Mouse (Mus musculus) testis, adult 2 months (tissue): Measurements from ENCODE around the gene Ryk. TPM values are rescaled to one million over a fixed set of nuclear protein-coding genes. Genes with fewer than 3 reads are reported as not detected.

ENCODE experiments used
- H3K27ac ChIP-seq: fragments of 200-500 bp; 2 replicates; pipeline ENCODE4 v1.5.1; 2012; ENCODE audit warnings: low read depth, low read length; ENCODE audit not compliant: control insufficient read depth, insufficient read depth
- H3K27me3 ChIP-seq: fragments of 200-500 bp; 2 replicates; pipeline ENCODE4 v1.6.1; 2012; ENCODE audit warnings: mild to moderate bottlenecking, low read length, moderate library complexity; ENCODE audit not compliant: control insufficient read depth, insufficient read depth
- H3K36me3 ChIP-seq: fragments of 200-500 bp; 2 replicates; pipeline ENCODE4 v1.6.1; 2012; ENCODE audit warnings: mild to moderate bottlenecking, low read length; ENCODE audit not compliant: control insufficient read depth, insufficient read depth
- H3K4me1 ChIP-seq: fragments of 200-500 bp; 2 replicates; pipeline ENCODE4 v1.6.1; 2012; ENCODE audit warnings: low read length; ENCODE audit not compliant: control insufficient read depth, insufficient read depth
- H3K4me3 ChIP-seq: fragments of 200-500 bp; 2 replicates; pipeline ENCODE4 v1.5.1; 2012; ENCODE audit warnings: low read depth, mild to moderate bottlenecking, low read length, moderate library complexity, mixed read lengths; ENCODE audit not compliant: control insufficient read depth
- CTCF ChIP-seq: fragments of 200-500 bp; IDR thresholded peaks from 2 replicates; pipeline ENCODE4 v1.5.1; 2012; ENCODE audit warnings: low read depth, mild to moderate bottlenecking, inconsistent platforms, low read length, moderate library complexity; ENCODE audit not compliant: control insufficient read depth, insufficient read depth, insufficient replicate concordance
- POLR2A ChIP-seq: fragments of 200-500 bp; IDR thresholded peaks from 2 replicates; pipeline ENCODE4 v1.6.1; 2012; ENCODE audit warnings: low read depth, mild to moderate bottlenecking, inconsistent platforms, low read length, moderate library complexity; ENCODE audit not compliant: control insufficient read depth
- polyA plus RNA-seq: library from polyadenylated mRNA; depleted of rRNA; stranded (reverse); fragments of >200 nt; gene quantifications from 2 replicates; pipeline ENCODE4 v1.2.3, GENCODE M21; 2012

Ryk gene
- polyA plus RNA-seq, 1 experiment = 8.2 TPM

DNA sequence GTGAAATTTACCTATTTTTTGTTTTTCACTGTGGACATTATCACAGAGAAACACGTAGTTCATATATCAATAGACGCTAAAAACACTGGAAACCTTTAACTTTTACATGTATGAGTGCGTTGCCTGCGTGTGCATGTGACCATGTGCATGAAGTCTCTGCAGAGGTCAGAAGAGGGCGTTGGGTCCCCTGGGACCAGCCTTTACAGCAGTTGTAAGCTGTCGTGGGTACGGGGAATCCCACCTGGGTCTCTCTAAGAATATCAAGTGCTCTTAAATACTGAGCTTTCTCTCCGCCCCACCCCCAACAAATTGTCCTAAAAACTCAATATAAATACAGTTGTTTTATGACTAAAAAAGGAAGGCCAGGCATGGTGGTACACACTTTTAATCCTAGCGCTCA, 50.0 kb downstream of the Ryk start:
- Histone ChIP-seq H3K4me3 (no peak overlapping the region), H3K27ac (no peak overlapping the region), H3K36me3 (no peaks in the 10 kb centered on the region), H3K4me1 (no peaks in the 10 kb centered on the region), H3K27me3 (no peaks in the 10 kb centered on the region)
- TF ChIP-seq CTCF = no peak
- no peak for TF ChIP-seq POLR2A

- no peaks in the 10 kb centered on the region for H3K4me1 ChIP-seq
- H3K36me3 ChIP-seq = no peaks in the 10 kb centered on the region
- no peaks in the 10 kb centered on the region for H3K27me3 ChIP-seq
- no peak overlapping the region for H3K4me3 ChIP-seq
- no peak for TF ChIP-seq POLR2A
- TF ChIP-seq CTCF = no peak
- no peak overlapping the region for H3K27ac ChIP-seq
These were observed 55.4 kb downstream of the Ryk start for GRCm38 (mm10) chr9:102890166-102890565.

GRCm38 (mm10) chr9:102892480-102893355, 58.0 kb downstream of the Ryk start:
- H3K27me3 ChIP-seq = no peaks in the 10 kb centered on the region
- no peaks in the 10 kb centered on the region for H3K36me3 ChIP-seq
- TF ChIP-seq CTCF (no peak), POLR2A (no peak)
- no peak overlapping the region for H3K4me3 ChIP-seq
- H3K27ac ChIP-seq = no peak overlapping the region
- H3K4me1 ChIP-seq = no peaks in the 10 kb centered on the region

DNA sequence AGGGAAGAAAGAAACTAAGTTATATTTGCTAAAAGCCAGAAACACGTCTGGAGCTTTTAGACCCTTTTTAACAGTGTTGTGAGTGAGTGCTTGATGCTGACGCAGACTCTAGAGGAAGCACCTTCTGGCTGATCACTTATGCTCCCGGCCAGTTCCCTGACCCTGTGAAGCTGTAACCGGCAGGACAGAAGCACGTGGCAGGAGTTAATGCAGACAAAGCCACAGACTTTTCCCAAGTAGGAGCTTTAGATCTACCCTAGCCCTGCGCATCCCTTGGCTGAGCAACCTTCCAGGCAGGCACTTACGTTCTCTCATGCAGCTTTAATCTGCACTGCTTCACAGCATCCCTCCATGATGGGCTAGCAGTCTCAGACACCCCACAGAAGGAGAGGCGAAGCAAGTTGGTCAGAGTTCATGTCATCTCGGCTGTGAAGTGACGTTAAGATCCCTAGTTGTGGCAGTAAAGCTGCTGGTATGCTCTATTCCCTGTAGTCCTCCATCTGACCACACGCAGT, 58.7 kb downstream of the Ryk start:
- Histone ChIP-seq H3K27me3 (no peaks in the 10 kb centered on the region), H3K4me3 (no peak overlapping the region), H3K27ac (no peak overlapping the region), H3K36me3 (no peaks in the 10 kb centered on the region), H3K4me1 (no peaks in the 10 kb centered on the region)
- no peak for TF ChIP-seq POLR2A

GRCm38 (mm10) chr9:102899916-102900315, 65.2 kb downstream of the Ryk start:
- H3K36me3 ChIP-seq = no peaks in the 10 kb centered on the region
- H3K27me3 ChIP-seq = no peaks in the 10 kb centered on the region
- TF ChIP-seq POLR2A = no peak
- no peak for TF ChIP-seq CTCF
- H3K4me1 ChIP-seq = no peaks in the 10 kb centered on the region
- H3K27ac ChIP-seq = no peak overlapping the region
- H3K4me3 ChIP-seq = no peak overlapping the region

DNA sequence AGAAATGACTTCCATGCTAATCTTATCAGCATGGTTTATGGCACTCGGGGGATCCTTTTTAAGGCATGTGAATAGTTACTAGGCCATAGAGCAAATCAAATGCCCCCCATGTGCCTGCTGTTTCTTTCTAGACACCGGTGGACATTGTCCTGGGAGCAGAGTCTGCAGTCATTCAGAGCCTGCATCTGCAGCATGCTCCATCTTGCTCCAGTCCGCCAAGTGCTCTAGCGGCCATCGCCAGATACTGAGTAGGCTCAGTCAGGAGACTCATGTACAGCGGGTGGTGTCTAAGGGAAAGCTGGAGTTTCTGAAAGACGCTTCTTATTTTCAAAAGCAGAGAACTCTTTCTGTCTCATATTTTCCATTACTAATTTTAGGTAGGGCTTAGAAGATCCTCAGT, 67.6 kb downstream of the Ryk start:
- no peak overlapping the region for H3K4me3 ChIP-seq
- H3K27ac ChIP-seq = no peak overlapping the region
- no peaks in the 10 kb centered on the region for H3K4me1 ChIP-seq
- no peaks in the 10 kb centered on the region for H3K27me3 ChIP-seq
- H3K36me3 ChIP-seq = no peaks in the 10 kb centered on the region
- no peak for TF ChIP-seq POLR2A
- no peak for TF ChIP-seq CTCF

DNA sequence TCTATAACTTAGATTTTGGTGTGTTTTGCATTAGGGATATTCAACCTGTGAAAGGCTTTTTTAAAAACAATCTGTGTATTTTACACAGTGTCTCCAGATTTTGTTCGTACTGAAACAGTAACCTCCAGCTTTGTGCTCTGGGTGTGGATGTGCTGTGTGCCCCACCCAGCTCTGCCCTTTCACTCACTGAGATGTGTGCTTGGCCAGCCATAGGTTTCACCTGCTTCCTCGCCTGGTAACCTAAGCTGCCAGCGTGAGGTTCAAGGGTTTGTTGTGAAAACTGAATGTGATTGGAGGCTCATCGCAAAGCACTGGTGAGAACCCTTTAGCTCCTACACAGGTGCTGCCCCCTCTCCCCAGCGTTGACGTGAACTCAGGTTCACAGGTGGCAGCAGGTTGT, 70.2 kb downstream of the Ryk start:
- no peaks in the 10 kb centered on the region for H3K4me1 ChIP-seq
- H3K36me3 ChIP-seq = no peaks in the 10 kb centered on the region
- H3K27me3 ChIP-seq = no peaks in the 10 kb centered on the region
- no peak overlapping the region for H3K4me3 ChIP-seq
- no peak overlapping the region for H3K27ac ChIP-seq
- TF ChIP-seq CTCF = no peak
- TF ChIP-seq POLR2A = no peak
